Mouse (Mus musculus): ENCODE data around the gene Cactin.

The Cactin gene

GRCm38 (mm10) chr10:81358209-81358608 lies 37.3 kb downstream of the Cactin start:
- in situ Hi-C loops (cut with MboI, MseI) = no loop called here

- in situ Hi-C loops (cut with MboI, MseI) = no loop called here
These were observed 37.9 kb downstream of the Cactin start for GRCm38 (mm10) chr10:81358841-81359240.

GRCm38 (mm10) chr10:81360721-81361120 lies 39.8 kb downstream of the Cactin start:
- in situ Hi-C loops (cut with MboI, MseI) = no loop called here

GRCm38 (mm10) chr10:81362336-81362949 lies 41.5 kb downstream of the Cactin start:
- in situ Hi-C loops (cut with MboI, MseI) = no loop called here

- in situ Hi-C loops (cut with MboI, MseI) = no loop called here
These were observed 42.8 kb downstream of the Cactin start for GRCm38 (mm10) chr10:81363436-81364346.

- in situ Hi-C loops (cut with MboI, MseI) = no loop called here
These were observed 43.8 kb downstream of the Cactin start for GRCm38 (mm10) chr10:81364666-81365065.

- in situ Hi-C loops (cut with MboI, MseI) = no loop called here
These were observed 44.2 kb downstream of the Cactin start for GRCm38 (mm10) chr10:81365073-81365472.

GRCm38 (mm10) chr10:81365672-81366476 lies 45.0 kb downstream of the Cactin start, which contains the start of gene 4930404N11Rik:
TSS of gene 4930404N11Rik (minus strand) at chr10:81365816.
- in situ Hi-C loops (cut with MboI, MseI) = no loop called here

GRCm38 (mm10) chr10:81366477-81367206 lies 45.7 kb downstream of the Cactin start:
- in situ Hi-C loops (cut with MboI, MseI) = no loop called here

- in situ Hi-C loops (cut with MboI, MseI) = no loop called here
These were observed 46.2 kb downstream of the Cactin start for GRCm38 (mm10) chr10:81367207-81367495.

- in situ Hi-C loops (cut with MboI, MseI) = no loop called here
These were observed 54.4 kb downstream of the Cactin start for GRCm38 (mm10) chr10:81375322-81375721.

Data from T-helper 17 cell (primary cell).